Mouse (Mus musculus) lung, postnatal 0 days (tissue): Measurements from ENCODE around the gene Ctc1. TPM values are rescaled to one million over a fixed set of nuclear protein-coding genes. Genes with fewer than 3 reads are reported as not detected.

Source experiments
- ATAC-seq: fragments of 200-750 bp; cut with Nextera tagmentation; 2 replicates; pipeline ENCODE4 v1.8.0; 2017; ENCODE audit warnings: moderate library complexity
- DNase-seq: peaks from one replicate; pipeline ENCODE4 v3.0.0-alpha.2; 2016; ENCODE audit warnings: low spot score
- H3K27ac ChIP-seq: fragments of 300-500 bp; sonication (generic); 2 replicates; pipeline ENCODE4 v1.5.1; 2014; ENCODE audit warnings: antibody characterized with exemption, mild to moderate bottlenecking, low read length, mixed read lengths
- H3K27me3 ChIP-seq: fragments of 300-500 bp; sonication (generic); replicated peaks from 2 replicates; pipeline ENCODE4 v1.6.1; 2014; ENCODE audit warnings: low read length, mixed read lengths; ENCODE audit not compliant: insufficient read depth
- H3K36me3 ChIP-seq: fragments of 300-500 bp; sonication (generic); 2 replicates; pipeline ENCODE4 v1.6.1; 2014; ENCODE audit warnings: low read length, mixed read lengths; ENCODE audit not compliant: insufficient read depth
- H3K4me1 ChIP-seq: fragments of 300-500 bp; sonication (generic); 2 replicates; pipeline ENCODE4 v1.6.1; 2014; ENCODE audit warnings: antibody characterized with exemption, low read depth, low read length, mixed read lengths; ENCODE audit not compliant: insufficient read depth
- H3K4me2 ChIP-seq: fragments of 300-500 bp; sonication (generic); replicated peaks from 2 replicates; pipeline ENCODE4 v1.6.1; 2014; ENCODE audit warnings: low read depth, mild to moderate bottlenecking, low read length, moderate library complexity, mixed read lengths
- H3K4me3 ChIP-seq: fragments of 300-500 bp; sonication (generic); 2 replicates; pipeline ENCODE4 v1.5.1; 2014; ENCODE audit warnings: low read depth, low read length
- H3K9ac ChIP-seq: fragments of 300-500 bp; sonication (generic); replicated peaks from 2 replicates; pipeline ENCODE4 v1.6.1; 2014; ENCODE audit warnings: low read depth, mild to moderate bottlenecking
- H3K9me3 ChIP-seq: fragments of 300-500 bp; sonication (generic); 2 replicates; pipeline ENCODE4 v1.6.1; 2016; ENCODE audit warnings: low read length, mixed read lengths
- CTCF ChIP-seq: IDR thresholded peaks from 2 replicates; pipeline ENCODE4 v1.5.1; 2016; ENCODE audit warnings: antibody characterized with exemption, mild to moderate bottlenecking
- EP300 ChIP-seq: IDR thresholded peaks from 2 replicates; pipeline ENCODE4 v1.6.1; 2016; ENCODE audit warnings: antibody characterized with exemption, mild to moderate bottlenecking, control low read depth
- WGBS: fragments of 180-500 bp; shearing (Covaris S2); extraction: QIAGEN DNeasy Blood & Tissue Kit; methylation state at CpG from one replicate; pipeline ENCODE4 v1.1.7; 2014; 5-methylcytosine and 5-hydroxymethylcytosine counted together
- polyA plus RNA-seq: library from polyadenylated mRNA; unstranded; fragments of >200 nt; fragmentation: Nextera tagmentation; extraction: Ambion mirVana; gene quantifications from 2 replicates; pipeline ENCODE4 v1.2.1, GENCODE M21; 2015

Gene Ctc1
- polyA plus RNA-seq, 1 experiment from 2014 or later: 12.3 TPM

DNA sequence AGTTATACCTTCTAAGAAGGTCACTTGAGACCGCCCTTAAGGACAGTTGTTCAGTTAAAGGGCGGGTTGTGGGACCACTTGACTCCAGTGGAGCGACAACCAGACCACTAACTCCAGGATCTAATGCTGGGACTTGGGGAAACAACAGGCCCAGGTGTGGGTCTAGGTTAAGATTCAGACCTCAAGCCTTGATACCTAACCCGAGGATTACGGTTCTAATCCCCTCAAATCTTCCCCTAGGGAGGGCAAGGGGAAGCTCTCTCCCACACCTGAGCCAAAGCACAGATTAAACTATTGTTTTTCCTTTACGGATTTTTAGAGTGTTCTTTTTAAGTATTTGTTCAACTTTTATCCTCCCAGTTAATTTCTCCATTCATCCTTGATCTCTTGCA lies 41.7 kb upstream of the Ctc1 start:
- DNase-seq: no peak
- Histone ChIP-seq H3K4me1 (peaks cover 4% of the 10 kb centered on the region; the same call in 1 of the 2 replicates), H3K9me3 (no peaks in the 10 kb centered on the region), H3K4me2 (peak overlapping the region; percentile 63), H3K36me3 (no peaks in the 10 kb centered on the region), H3K4me3 (peak overlapping the region; percentile 34), H3K27me3 (no peaks in the 10 kb centered on the region), H3K27ac (no peak overlapping the region), H3K9ac (no peak overlapping the region)
- no peak; the same call in 1 of the 2 replicates for ATAC-seq
- WGBS: 23% methylated on average over 6 of the region's 6 CpGs
- TF ChIP-seq CTCF (no peak), EP300 (no peak)

DNA sequence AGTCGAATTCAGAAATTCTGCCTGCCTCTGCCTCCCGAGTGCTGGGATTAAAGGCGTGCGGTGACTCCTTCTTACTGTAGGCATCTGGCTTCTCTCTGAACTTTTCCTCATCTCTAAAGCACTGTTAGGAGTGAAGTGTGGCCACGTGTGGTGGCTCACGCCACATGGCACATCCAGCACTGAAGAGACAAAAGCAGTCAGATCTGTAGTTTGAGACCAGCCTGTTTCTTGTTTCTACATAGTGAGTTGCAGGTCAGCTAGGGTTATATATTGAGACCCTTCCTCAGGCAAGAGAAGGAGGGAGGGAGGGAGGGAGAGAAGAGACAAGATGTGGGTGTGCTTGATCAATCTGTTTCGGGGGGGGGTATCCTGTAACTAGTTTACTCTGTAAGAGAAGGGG lies 40.6 kb upstream of the Ctc1 start, which contains the start of gene Rangrf:
TSS of gene Rangrf (minus strand) at position 101 of the 400 bp plus-strand sequence.
- Histone ChIP-seq H3K27ac (no peak within 1 kb of the TSS), H3K4me1 (peaks cover 4% of the 10 kb centered on the region; the same call in 1 of the 2 replicates), H3K9ac (no peak within 1 kb of the TSS), H3K9me3 (no peaks in the 10 kb centered on the region), H3K27me3 (no peaks in the 10 kb centered on the region), H3K4me2 (peak within 1 kb of the TSS; percentile 63), H3K4me3 (peak within 1 kb of the TSS; percentile 34), H3K36me3 (no peaks in the 10 kb centered on the region)
- DNase-seq (no peak), ATAC-seq (no peak)
- TF ChIP-seq CTCF (no peak), EP300 (no peak)
- WGBS: 74% methylated on average over 7 of the region's 7 CpGs

DNA sequence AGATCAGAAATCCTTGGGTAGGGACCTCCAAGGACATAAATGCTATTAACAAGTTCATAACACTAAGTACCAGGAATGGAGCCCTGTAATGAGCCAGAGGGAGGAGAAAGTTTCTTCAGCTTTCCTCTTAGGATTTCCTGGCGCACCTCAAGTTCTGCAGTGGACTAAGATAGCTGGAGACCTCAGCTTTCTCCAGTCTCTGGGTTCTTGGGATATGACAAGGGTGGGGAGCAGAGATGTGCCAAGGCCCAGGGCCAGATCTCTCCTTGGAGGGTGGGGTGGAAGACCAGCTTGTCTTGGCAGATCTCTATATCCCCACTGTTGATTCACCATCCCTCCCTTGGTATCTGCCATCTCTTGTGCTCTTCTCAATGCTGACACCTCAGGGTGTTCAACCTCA lies 40.1 kb upstream of the Ctc1 start:
- no peak overlapping the region for H3K4me3 ChIP-seq
- DNase-seq (no peak), ATAC-seq (no peak)
- H3K9ac ChIP-seq: no peak overlapping the region
- no peak overlapping the region for H3K27ac ChIP-seq
- no peaks in the 10 kb centered on the region for H3K27me3 ChIP-seq
- H3K9me3 ChIP-seq: no peaks in the 10 kb centered on the region
- WGBS: 82% methylated on average over 1 of the region's 1 CpGs
- no peak overlapping the region for H3K4me2 ChIP-seq
- H3K4me1 ChIP-seq: peaks cover 4% of the 10 kb centered on the region; the same call in 1 of the 2 replicates
- H3K36me3 ChIP-seq: no peaks in the 10 kb centered on the region
- no peak for TF ChIP-seq EP300

DNA sequence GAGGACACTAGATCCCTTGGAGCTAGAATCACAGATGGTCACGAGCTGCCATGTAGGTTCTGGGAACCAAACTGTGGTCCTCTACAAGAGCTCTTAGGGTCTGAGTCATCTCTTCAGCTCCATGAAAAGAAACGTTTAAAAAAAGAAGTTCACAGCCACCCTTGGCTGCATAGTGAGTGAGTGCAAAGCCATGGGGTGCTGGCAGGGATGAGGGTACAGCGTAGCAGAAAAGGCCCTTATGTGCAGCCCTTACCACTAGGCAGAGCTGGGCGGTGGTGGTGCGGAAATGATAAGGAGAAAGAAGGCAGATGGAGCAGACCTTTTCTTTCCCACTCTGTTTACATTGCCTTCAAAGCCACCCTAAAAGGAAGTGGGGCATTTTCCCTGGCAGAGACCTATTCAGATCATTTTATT lies 36.4 kb upstream of the Ctc1 start:
- H3K4me1 ChIP-seq: no peaks in the 10 kb centered on the region
- H3K4me2 ChIP-seq: no peak overlapping the region
- ATAC-seq (no peak), DNase-seq (no peak)
- H3K27me3 ChIP-seq: no peaks in the 10 kb centered on the region
- no peak overlapping the region for H3K27ac ChIP-seq
- H3K9ac ChIP-seq: no peak overlapping the region
- H3K36me3 ChIP-seq: no peaks in the 10 kb centered on the region
- WGBS: 33% methylated on average over 5 of the region's 5 CpGs
- no peak for TF ChIP-seq CTCF
- TF ChIP-seq EP300: no peak
- no peak overlapping the region for H3K4me3 ChIP-seq
- H3K9me3 ChIP-seq: no peaks in the 10 kb centered on the region

DNA sequence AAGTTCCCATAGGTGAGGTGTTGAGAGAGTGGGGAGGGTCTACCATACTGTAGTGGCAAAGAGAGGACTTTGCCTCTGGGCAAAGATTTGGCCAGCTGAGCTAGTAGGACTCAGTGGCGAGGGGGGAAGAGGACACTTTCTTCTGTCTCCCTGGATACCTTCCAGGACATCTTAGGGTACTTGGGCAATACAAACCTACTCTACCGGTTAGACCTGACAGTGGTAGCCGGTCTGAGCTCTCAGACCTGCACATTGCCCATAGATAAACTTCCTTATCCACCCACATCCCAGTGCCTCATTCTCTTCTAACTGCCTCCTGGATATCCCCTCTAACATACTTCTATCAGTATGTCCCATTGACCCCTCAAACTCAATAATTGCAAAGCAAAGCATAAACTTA lies 34.8 kb upstream of the Ctc1 start:
- no peak for TF ChIP-seq CTCF
- no peak for TF ChIP-seq EP300
- Histone ChIP-seq H3K4me1 (no peaks in the 10 kb centered on the region), H3K36me3 (no peaks in the 10 kb centered on the region), H3K4me2 (no peak overlapping the region), H3K9me3 (no peaks in the 10 kb centered on the region), H3K9ac (no peak overlapping the region), H3K4me3 (no peak overlapping the region), H3K27me3 (no peaks in the 10 kb centered on the region), H3K27ac (no peak overlapping the region)
- ATAC-seq: no peak
- peak; percentile 41 for DNase-seq
- 49% methylated on average over 3 of the region's 3 CpGs for WGBS

- TF ChIP-seq CTCF (peak; percentile 91), EP300 (no peak)
- WGBS: 20% methylated on average over 4 of the region's 4 CpGs
- ATAC-seq (peak; percentile 67), DNase-seq (peak; percentile 83)
- no peak overlapping the region for H3K27ac ChIP-seq
- no peaks in the 10 kb centered on the region for H3K9me3 ChIP-seq
- no peak overlapping the region for H3K9ac ChIP-seq
- 0 out of 2 replicates have a peak, but pooled peaks cover 3% of the 10 kb centered on the region for H3K36me3 ChIP-seq
- no peak overlapping the region for H3K4me2 ChIP-seq
- H3K4me1 ChIP-seq: no peaks in the 10 kb centered on the region
- H3K27me3 ChIP-seq: no peaks in the 10 kb centered on the region
- no peak overlapping the region for H3K4me3 ChIP-seq
Measured at GRCm38 (mm10) chr11:68982639-68983369, 32.9 kb upstream of the Ctc1 start.
